Mouse (Mus musculus): ENCODE measurements at regions not wholly inside any gene's neighbourhood (a gene's known extent, or its start where the extent isn't known, plus 50 kb on each side); places are given as distances from the start of the nearest gene placed in this dataset.
A peak's percentile ranks its signal among the peaks of the same experiment; 100 is the strongest.

- DNase-seq (ENCODE audit: low spot score in 2 of 2): no peak
Observed at GRCm38 (mm10) chr5:79966241-79966640, 1053.7 kb upstream of the Adgrl3 start.

- no peak for DNase-seq (ENCODE audit: low spot score in 2 of 2)
Observed at GRCm38 (mm10) chr5:80005470-80005869, 1014.5 kb upstream of the Adgrl3 start.

- DNase-seq (ENCODE audit: low spot score in 2 of 2): peak; percentile 62 to 70
Observed at GRCm38 (mm10) chr5:80038876-80039275, 981.1 kb upstream of the Adgrl3 start.

GRCm38 (mm10) chr5:80039431-80039830 lies 980.5 kb upstream of the Adgrl3 start:
- peak; percentile 7 to 8 for DNase-seq (ENCODE audit: low spot score in 2 of 2)
